Mouse (Mus musculus) MEL (cell line): ENCODE data around the gene Ppp2r5e. TPM values are rescaled to one million over a fixed set of nuclear protein-coding genes. Genes with fewer than 3 reads are reported as not detected.

ENCODE experiments used
- DNase-seq: peaks from one replicate; pipeline ENCODE4 v3.0.0; 2011; ENCODE audit warnings: low read depth, low spot score
- H3K27ac ChIP-seq: 2 replicates; pipeline ENCODE4 v1.5.1; 2012; ENCODE audit warnings: low read depth, mild to moderate bottlenecking, control low read depth, low read length, moderate library complexity; ENCODE audit not compliant: control insufficient read depth
- H3K27me3 ChIP-seq, 2 experiments: fragments of 150-350 bp in 1 of 2; sonication (generic) in 1 of 2; 2 replicates each; pipeline ENCODE4 v1.6.1; 2012; ENCODE audit warnings: low read length in 2 of 2, mild to moderate bottlenecking in 2 of 2, improper control_type of control experiment in 1 of 2, moderate library complexity in 1 of 2; ENCODE audit not compliant: insufficient read depth in 2 of 2, control insufficient read depth in 1 of 2
- H3K36me3 ChIP-seq, 2 experiments: 2 replicates each; pipeline ENCODE4 v1.6.1; 2012 to 2014; ENCODE audit warnings: low read length in 2 of 2, improper control_type of control experiment in 1 of 2, inconsistent platforms in 1 of 2, mild to moderate bottlenecking in 1 of 2; ENCODE audit not compliant: insufficient read depth in 2 of 2, control insufficient read depth in 1 of 2
- H3K4me1 ChIP-seq, 2 experiments: fragments of 150-350 bp in 1 of 2; sonication (generic) in 1 of 2; 2 replicates each; pipeline ENCODE4 v1.6.1; 2012; ENCODE audit warnings: low read length in 2 of 2, improper control_type of control experiment in 1 of 2, mild to moderate bottlenecking in 1 of 2; ENCODE audit not compliant: insufficient read depth in 2 of 2, control insufficient read depth in 1 of 2
- H3K4me3 ChIP-seq, 2 experiments: fragments of 150-350 bp in 1 of 2; sonication (generic) in 1 of 2; 2 replicates each; pipeline ENCODE4 v1.5.1; 2012; ENCODE audit warnings: low read depth in 2 of 2, low read length in 2 of 2, mild to moderate bottlenecking in 2 of 2, moderate library complexity in 2 of 2, control low read depth in 1 of 2, improper control_type of control experiment in 1 of 2; ENCODE audit not compliant: control insufficient read depth in 1 of 2, insufficient read depth in 1 of 2
- H3K79me2 ChIP-seq: 2 replicates; pipeline ENCODE4 v1.6.1; 2012; ENCODE audit warnings: mild to moderate bottlenecking, low read length, moderate library complexity; ENCODE audit not compliant: control insufficient read depth, poor library complexity, insufficient read depth
- H3K9ac ChIP-seq: 2 replicates; pipeline ENCODE4 v1.6.1; 2012; ENCODE audit warnings: low read depth, mild to moderate bottlenecking, control low read depth, low read length, moderate library complexity; ENCODE audit not compliant: control insufficient read depth, poor library complexity, severe bottlenecking
- H3K9me3 ChIP-seq: fragments of 150-350 bp; sonication (generic); replicated peaks from 2 replicates; pipeline ENCODE4 v1.6.1; 2012; ENCODE audit warnings: mild to moderate bottlenecking, low read length, improper control_type of control experiment, moderate library complexity; ENCODE audit not compliant: insufficient read depth
- CTCF ChIP-seq, 3 experiments: IDR thresholded peaks in 2 of 3; conservative IDR thresholded peaks in 1 of 3; 2 replicates each; pipeline ENCODE4 v1.5.1; 2011 to 2012; ENCODE audit warnings: low read length in 3 of 3, low read depth in 2 of 3, mild to moderate bottlenecking in 2 of 3, improper control_type of control experiment in 1 of 3, inconsistent platforms in 1 of 3, mixed read lengths in 1 of 3, moderate library complexity in 1 of 3; ENCODE audit not compliant: control insufficient read depth in 1 of 3, insufficient read depth in 1 of 3, poor library complexity in 1 of 3, severe bottlenecking in 1 of 3
- ELF1 ChIP-seq: IDR thresholded peaks from 2 replicates; pipeline ENCODE4 v1.6.1; 2014; ENCODE audit warnings: low read depth, mild to moderate bottlenecking, inconsistent platforms, low read length, improper control_type of control experiment, moderate library complexity
- ETS1 ChIP-seq: IDR thresholded peaks from 2 replicates; pipeline ENCODE4 v1.6.1; 2012; ENCODE audit warnings: low read depth, mild to moderate bottlenecking, inconsistent platforms, low read length, improper control_type of control experiment, moderate library complexity
- GABPA ChIP-seq: IDR thresholded peaks from 2 replicates; pipeline ENCODE4 v1.6.1; 2012; ENCODE audit warnings: low read depth, mild to moderate bottlenecking, inconsistent platforms, low read length, improper control_type of control experiment, moderate library complexity
- HCFC1 ChIP-seq: IDR thresholded peaks from 2 replicates; pipeline ENCODE4 v1.6.1; 2012; ENCODE audit warnings: low read depth, mild to moderate bottlenecking, inconsistent platforms, low read length, improper control_type of control experiment, moderate library complexity
- KAT2A ChIP-seq: conservative IDR thresholded peaks from 2 replicates; pipeline ENCODE4 v1.6.1; 2012; ENCODE audit warnings: low read depth, low read length, improper control_type of control experiment, inconsistent platforms
- MAX ChIP-seq: IDR thresholded peaks from 2 replicates; pipeline ENCODE4 v1.6.1; 2011; ENCODE audit warnings: low read length, improper control_type of control experiment
- MEF2A ChIP-seq: IDR thresholded peaks from 2 replicates; pipeline ENCODE4 v1.6.1; 2014; ENCODE audit warnings: low read depth, mild to moderate bottlenecking, inconsistent platforms, low read length, improper control_type of control experiment; ENCODE audit not compliant: poor library complexity, insufficient replicate concordance, severe bottlenecking; ENCODE audit errors: extremely low read depth
- MXI1 ChIP-seq: IDR thresholded peaks from 2 replicates; pipeline ENCODE4 v1.6.1; 2011; ENCODE audit warnings: mild to moderate bottlenecking, low read depth, low read length, improper control_type of control experiment
- MYC ChIP-seq: IDR thresholded peaks from 2 replicates; pipeline ENCODE4 v1.6.1; 2011; ENCODE audit warnings: low read depth, mild to moderate bottlenecking, low read length, improper control_type of control experiment, moderate library complexity
- NELFE ChIP-seq: IDR thresholded peaks from 2 replicates; pipeline ENCODE4 v1.6.1; 2011; ENCODE audit warnings: low read depth, low read length, improper control_type of control experiment
- NRF1 ChIP-seq: IDR thresholded peaks from 2 replicates; pipeline ENCODE4 v1.6.1; 2014; ENCODE audit warnings: low read depth, mild to moderate bottlenecking, inconsistent platforms, low read length, improper control_type of control experiment, moderate library complexity; ENCODE audit not compliant: poor library complexity, insufficient read depth, severe bottlenecking
- POLR2AphosphoS5 ChIP-seq: IDR thresholded peaks from 2 replicates; pipeline ENCODE4 v1.6.1; 2012; ENCODE audit warnings: low read depth, borderline replicate concordance, mild to moderate bottlenecking, inconsistent platforms, low read length, moderate library complexity, mixed read lengths
- RCOR1 ChIP-seq: IDR thresholded peaks from 2 replicates; pipeline ENCODE4 v1.6.1; 2012; ENCODE audit warnings: low read depth, mild to moderate bottlenecking, inconsistent platforms, low read length, improper control_type of control experiment
- TCF12 ChIP-seq: IDR thresholded peaks from 2 replicates; pipeline ENCODE4 v1.6.1; 2014; ENCODE audit warnings: low read depth, mild to moderate bottlenecking, inconsistent platforms, low read length, improper control_type of control experiment, moderate library complexity
- UBTF ChIP-seq: IDR thresholded peaks from 2 replicates; pipeline ENCODE4 v1.6.1; 2012; ENCODE audit warnings: low read depth, mild to moderate bottlenecking, inconsistent platforms, low read length, improper control_type of control experiment, moderate library complexity, borderline replicate concordance; ENCODE audit not compliant: insufficient read depth
- USF1 ChIP-seq: IDR thresholded peaks from 2 replicates; pipeline ENCODE4 v1.6.1; 2014; ENCODE audit warnings: low read depth, mild to moderate bottlenecking, inconsistent platforms, low read length, improper control_type of control experiment, moderate library complexity
- USF2 ChIP-seq, 2 experiments: IDR thresholded peaks; 2 replicates each; pipeline ENCODE4 v1.6.1; 2011 to 2012; ENCODE audit warnings: improper control_type of control experiment in 2 of 2, low read length in 2 of 2, borderline replicate concordance in 1 of 2, inconsistent platforms in 1 of 2, low read depth in 1 of 2, mild to moderate bottlenecking in 1 of 2; ENCODE audit not compliant: insufficient read depth in 1 of 2
- ZMIZ1 ChIP-seq: IDR thresholded peaks from 2 replicates; pipeline ENCODE4 v1.6.1; 2012; ENCODE audit warnings: low read depth, mild to moderate bottlenecking, inconsistent platforms, low read length, improper control_type of control experiment, moderate library complexity
- ZNF384 ChIP-seq: IDR thresholded peaks from 2 replicates; pipeline ENCODE4 v1.6.1; 2012; ENCODE audit warnings: low read depth, mild to moderate bottlenecking, inconsistent platforms, low read length, improper control_type of control experiment
- polyA plus RNA-seq, 2 experiments: library from polyadenylated mRNA; stranded (reverse) in 1 of 2; unstranded in 1 of 2; fragments of >175 nt in 1 of 2; fragments of >200 nt in 1 of 2; gene quantifications; 2 replicates each; pipeline versions ENCODE4 v1.2.1 to v1.2.4; 2012; ENCODE audit warnings: low replicate concordance in 2 of 2, low read depth in 1 of 2; ENCODE audit not compliant: insufficient read length in 2 of 2, insufficient read depth in 1 of 2, missing spikeins in 1 of 2
- total RNA-seq: library from RNA; depleted of rRNA; stranded (reverse); fragments of 300-350 nt; gene quantifications from 2 replicates; pipeline ENCODE4 v1.2.3, GENCODE M21; 2012

Ppp2r5e gene
- total and polyA plus RNA-seq, 3 experiments = 9.0 to 200 (median 21.3) TPM

DNA sequence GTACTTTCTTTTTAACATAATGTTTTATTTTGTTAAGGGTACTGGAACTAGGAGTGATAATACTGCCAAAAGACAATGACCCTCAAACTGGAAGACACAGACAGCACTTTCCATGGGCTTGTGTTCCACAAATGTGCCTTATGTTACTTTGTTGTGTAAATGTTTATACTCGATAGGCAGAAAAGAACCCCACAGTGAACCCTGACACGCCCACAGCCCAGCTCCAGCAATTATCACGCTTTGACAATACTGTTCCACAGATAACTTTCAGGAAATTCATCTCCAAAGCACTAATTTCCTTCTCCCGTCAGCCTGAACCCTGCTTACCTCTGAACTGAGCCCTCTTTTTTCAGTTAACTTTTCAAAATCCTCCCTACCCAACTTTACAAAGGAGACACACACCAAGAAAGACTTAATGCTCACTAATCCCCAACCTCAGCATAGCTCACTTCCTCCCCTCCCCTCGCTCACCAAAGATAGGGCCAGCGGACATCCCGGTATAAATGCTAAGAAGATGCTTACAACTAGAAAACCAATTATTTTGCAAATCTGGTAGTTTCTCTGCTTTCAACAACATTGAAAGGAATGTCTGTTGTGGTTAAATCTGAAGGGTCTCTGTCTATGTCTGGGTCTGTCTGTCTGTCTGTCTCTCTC is 58.9 kb downstream of the Ppp2r5e start (continued):
- no peak for TF ChIP-seq GABPA
- no peak for TF ChIP-seq KAT2A
- no peak for TF ChIP-seq ZNF384
- TF ChIP-seq NRF1 = no peak
- TF ChIP-seq MXI1 = peak; percentile 45; the same call in 1 of the 2 replicates
- no peak for TF ChIP-seq USF1
- TF ChIP-seq ELF1 = no peak
- TF ChIP-seq RCOR1 = 0 out of 2 replicates have a peak, but pooled peaks have one; percentile 30
- TF ChIP-seq TCF12 = peak; percentile 35; the same call in 1 of the 2 replicates
- TF ChIP-seq MAX = no peak
- TF ChIP-seq ETS1 = no peak
- no peak for TF ChIP-seq ZMIZ1
- no peak for TF ChIP-seq POLR2AphosphoS5
- TF ChIP-seq NELFE = no peak
- TF ChIP-seq MYC = no peak
- TF ChIP-seq CTCF (IDR thresholded peaks at IDR 0.05 in 2 of 3, conservative IDR thresholded peaks at IDR 0.05 in 1 of 3; ENCODE audit: control insufficient read depth in 1 of 3, insufficient read depth in 1 of 3, low read depth in 2 of 3, low read length in 3 of 3, poor library complexity in 1 of 3, severe bottlenecking in 1 of 3) = no peak
- no peak for TF ChIP-seq MEF2A
- no peak for TF ChIP-seq UBTF

- Histone ChIP-seq H3K36me3 (peaks cover 0 to 23% of the 10 kb centered on the region in 2 experiments; a peak in 2 of 4 replicates), H3K4me3 (peak overlapping the region in 1 of 2 experiments; percentile 36; a peak in 1 of 4 replicates), H3K9ac (no peak overlapping the region), H3K4me1 (peaks cover 12 to 16% of the 10 kb centered on the region in 2 experiments), H3K79me2 (peaks cover 30% of the 10 kb centered on the region), H3K9me3 (no peaks in the 10 kb centered on the region), H3K27ac (no peak overlapping the region), H3K27me3 (no peaks in the 10 kb centered on the region)
- DNase-seq = no peak
- no peak for TF ChIP-seq ZNF384
- TF ChIP-seq MEF2A = no peak
- no peak for TF ChIP-seq MAX
- TF ChIP-seq USF2 (IDR thresholded peaks at IDR 0.05; ENCODE audit: borderline replicate concordance in 1 of 2, insufficient read depth in 1 of 2, low read depth in 1 of 2, low read length in 2 of 2) = no peak
- no peak for TF ChIP-seq HCFC1
These were observed 59.5 kb downstream of the Ppp2r5e start for GRCm38 (mm10) chr12:75536566-75536965.
